ENCODE assay signal across 19 mouse cellular contexts in genomic region chr7:70847450-70847993, GRCm38 (mm10).
DNase-seq lines count a peak whose midpoint lies in the region; ATAC-seq lines count a peak whose summit lies in the region.
"Had no signal": no experiment of that assay in that cellular context is flagged by ENCODE, and none has a peak within 500 bp of the region (broad histone marks: within the 10 kb centered on the region; RNA-seq: fewer than 3 reads in every experiment).

No protein-coding gene starts in this region.

- H3K27ac ChIP-seq in hindbrain, embryonic 12.5 days = no peak overlapping the region
- H3K27ac ChIP-seq in hindbrain, embryonic 16.5 days (ENCODE audit: low read depth, low read length) = no peak overlapping the region
- H3K27ac ChIP-seq in kidney, embryonic 16.5 days (ENCODE audit: low read length) = no peak overlapping the region
- H3K27ac ChIP-seq in neural tube, embryonic 13.5 days (replicated peaks) = peak overlapping the region; percentile 46; the same call in 1 of the 2 replicates
- H3K27ac ChIP-seq: forebrain, embryonic 15.5 days; midbrain, embryonic 12.5 days; stomach, postnatal 0 days had no signal

- H3K4me2 ChIP-seq in hindbrain, embryonic 12.5 days (replicated peaks) = no peak overlapping the region
- H3K4me2 ChIP-seq in hindbrain, embryonic 16.5 days (ENCODE audit: low read length) = no peak overlapping the region
- no peak overlapping the region for H3K4me2 ChIP-seq in kidney, embryonic 16.5 days (replicated peaks; ENCODE audit: low read depth, low read length)
- H3K4me2 ChIP-seq in neural tube, embryonic 13.5 days = no peak overlapping the region
- H3K4me2 ChIP-seq: forebrain, embryonic 15.5 days; midbrain, embryonic 12.5 days had no signal

- no peaks in the 10 kb centered on the region for H3K9me3 ChIP-seq in hindbrain, embryonic 12.5 days (replicated peaks)
- H3K9me3 ChIP-seq in hindbrain, embryonic 16.5 days (ENCODE audit: control insufficient read depth, low read length) = no peaks in the 10 kb centered on the region
- H3K9me3 ChIP-seq in kidney, embryonic 16.5 days (ENCODE audit: low read length) = no peaks in the 10 kb centered on the region
- H3K9me3 ChIP-seq in neural tube, embryonic 13.5 days = no peaks in the 10 kb centered on the region
- H3K9me3 ChIP-seq: forebrain, embryonic 15.5 days; midbrain, embryonic 12.5 days had no signal

- H3K4me3 ChIP-seq in hindbrain, embryonic 12.5 days = no peak overlapping the region
- no peak overlapping the region for H3K4me3 ChIP-seq in hindbrain, embryonic 16.5 days (ENCODE audit: low read length)
- no peak overlapping the region for H3K4me3 ChIP-seq in kidney, embryonic 16.5 days (ENCODE audit: low read length)
- H3K4me3 ChIP-seq in neural tube, embryonic 13.5 days = no peak overlapping the region
- H3K4me3 ChIP-seq: erythroblast, embryonic 14.5 days; forebrain, embryonic 15.5 days; midbrain, embryonic 12.5 days had no signal

- peak; percentile 42 for DNase-seq in embryo, embryonic 11 days
- DNase-seq in embryo, embryonic 10 days (ENCODE audit: low spot score) = no peak
- DNase-seq in spleen, postnatal 36 days (ENCODE audit: low spot score in 2 of 2) = no peak
- no peak for DNase-seq in Muller cell, postnatal 12 days (ENCODE audit: inconsistent ontology term)
- DNase-seq: cerebellum, adult 9-11 months; heart, postnatal 10 days; layer of hippocampus, postnatal 36 days; lung, adult 2 months; lung, postnatal 36 days; right cerebral cortex, postnatal 25 days; thymus, postnatal 25 days had no signal

- peaks cover 16% of the 10 kb centered on the region for H3K4me1 ChIP-seq in hindbrain, embryonic 12.5 days
- no peaks in the 10 kb centered on the region for H3K4me1 ChIP-seq in hindbrain, embryonic 16.5 days (ENCODE audit: control insufficient read depth, insufficient read depth, low read depth, low read length)
- H3K4me1 ChIP-seq in kidney, embryonic 16.5 days (ENCODE audit: insufficient read depth, low read length) = peaks cover 12% of the 10 kb centered on the region
- peaks cover 24% of the 10 kb centered on the region for H3K4me1 ChIP-seq in neural tube, embryonic 13.5 days (replicated peaks)
- H3K4me1 ChIP-seq: forebrain, embryonic 15.5 days had no signal

- WGBS in hindbrain, embryonic 12.5 days = 27% methylated on average over 8 of the region's 8 CpGs
- 28% methylated on average over 8 of the region's 8 CpGs for WGBS in hindbrain, embryonic 16.5 days
- 46% methylated on average over 8 of the region's 8 CpGs for WGBS in kidney, embryonic 16.5 days
- 16% methylated on average over 8 of the region's 8 CpGs for WGBS in neural tube, embryonic 13.5 days

- ATAC-seq in hindbrain, embryonic 12.5 days (ENCODE audit: low FRiP score) = peak; percentile 40; the same call in 1 of the 2 replicates
- ATAC-seq in hindbrain, embryonic 16.5 days = no peak
- peak; percentile 43 for ATAC-seq in kidney, embryonic 16.5 days (ENCODE audit: low FRiP score, low TSS enrichment)
- ATAC-seq in neural tube, embryonic 13.5 days (ENCODE audit: low read depth) = peak; percentile 52
- ATAC-seq: forebrain, embryonic 15.5 days had no signal

- no peak overlapping the region for H3K9ac ChIP-seq in hindbrain, embryonic 12.5 days
- H3K9ac ChIP-seq in hindbrain, embryonic 16.5 days (ENCODE audit: low read depth, low read length) = no peak overlapping the region
- no peak overlapping the region for H3K9ac ChIP-seq in kidney, embryonic 16.5 days (replicated peaks; ENCODE audit: low read length)
- no peak overlapping the region for H3K9ac ChIP-seq in neural tube, embryonic 13.5 days
- H3K9ac ChIP-seq: forebrain, embryonic 15.5 days; midbrain, embryonic 12.5 days had no signal

- peaks cover 2% of the 10 kb centered on the region; the same call in 1 of the 2 replicates for H3K27me3 ChIP-seq in hindbrain, embryonic 12.5 days
- no peaks in the 10 kb centered on the region for H3K27me3 ChIP-seq in hindbrain, embryonic 16.5 days (replicated peaks; ENCODE audit: control insufficient read depth, insufficient read depth, low read length)
- H3K27me3 ChIP-seq in kidney, embryonic 16.5 days (ENCODE audit: insufficient read depth, low read length) = no peaks in the 10 kb centered on the region
- H3K27me3 ChIP-seq in neural tube, embryonic 13.5 days = no peaks in the 10 kb centered on the region
- H3K27me3 ChIP-seq: forebrain, embryonic 15.5 days; midbrain, embryonic 12.5 days had no signal

- no peaks in the 10 kb centered on the region for H3K36me3 ChIP-seq in hindbrain, embryonic 12.5 days
- H3K36me3 ChIP-seq in hindbrain, embryonic 16.5 days (ENCODE audit: control insufficient read depth, insufficient read depth, low read length) = no peaks in the 10 kb centered on the region
- H3K36me3 ChIP-seq in kidney, embryonic 16.5 days (ENCODE audit: insufficient read depth, low read length) = no peaks in the 10 kb centered on the region
- H3K36me3 ChIP-seq in neural tube, embryonic 13.5 days = no peaks in the 10 kb centered on the region
- H3K36me3 ChIP-seq: forebrain, embryonic 15.5 days; midbrain, embryonic 12.5 days had no signal
